25 mouse cellular contexts compared by ENCODE assay signal in the genomic region with DNA sequence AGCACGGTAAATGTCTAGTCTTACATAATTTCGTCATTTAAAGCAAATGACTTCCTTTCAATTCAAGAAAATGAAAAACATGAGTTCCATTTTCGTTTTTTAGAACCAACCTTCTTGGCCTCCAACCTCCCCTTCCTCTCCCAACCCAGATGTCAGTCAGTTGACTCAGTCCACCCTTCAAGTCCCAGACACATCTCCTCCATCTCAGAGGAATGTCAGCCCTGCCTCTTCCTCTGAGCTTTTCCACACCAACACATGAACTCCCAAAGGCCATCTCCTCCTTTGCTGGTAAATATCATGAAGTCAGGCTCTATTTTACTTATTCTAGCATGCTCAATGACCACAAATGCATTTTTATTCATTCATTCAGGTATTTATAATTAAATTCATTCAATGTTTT. TPM values are rescaled to one million over a fixed set of nuclear protein-coding genes. Genes with fewer than 3 reads are reported as not detected.
DNase-seq lines count a peak whose midpoint lies in the region; ATAC-seq and TF ChIP-seq lines count a peak whose summit lies in the region.
"Had no signal": no experiment of that assay in that cellular context is flagged by ENCODE, and none has a peak within 500 bp of the region (broad histone marks: within the 10 kb centered on the region; RNA-seq: fewer than 3 reads in every experiment).

No protein-coding gene starts in this region.

- H3K4me3 ChIP-seq in heart, embryonic 11.5 days (ENCODE audit: low read depth, low read length), result no peak overlapping the region
- H3K4me3 ChIP-seq in testis, adult 2 months (ENCODE audit: control insufficient read depth, low read depth, low read length), result peak overlapping the region; percentile 69
- H3K4me3 ChIP-seq in forebrain, embryonic 15.5 days, result no peak overlapping the region

- 80% methylated on average over 3 of the region's 3 CpGs for WGBS in heart, embryonic 11.5 days (ENCODE audit: insufficient replicate concordance)
- WGBS in forebrain, embryonic 15.5 days, result 90% methylated on average over 3 of the region's 3 CpGs

- H3K9ac ChIP-seq in heart, embryonic 11.5 days (ENCODE audit: low read depth, low read length), result no peak overlapping the region
- no peak overlapping the region for H3K9ac ChIP-seq in forebrain, embryonic 15.5 days (replicated peaks)

- H3K36me3 ChIP-seq in heart, embryonic 11.5 days (ENCODE audit: control insufficient read depth, insufficient read depth, low read length), result no peaks in the 10 kb centered on the region
- no peaks in the 10 kb centered on the region for H3K36me3 ChIP-seq in testis, adult 2 months (ENCODE audit: control insufficient read depth, insufficient read depth, low read length)
- no peaks in the 10 kb centered on the region for H3K36me3 ChIP-seq in forebrain, embryonic 15.5 days
- H3K36me3 ChIP-seq: G1E had no signal

- H3K4me1 ChIP-seq in heart, embryonic 11.5 days (ENCODE audit: control insufficient read depth, insufficient read depth, low read length), result peaks cover 23% of the 10 kb centered on the region
- 0 out of 2 replicates have a peak, but pooled peaks cover 2% of the 10 kb centered on the region for H3K4me1 ChIP-seq in testis, adult 2 months (ENCODE audit: control insufficient read depth, insufficient read depth, low read length)
- peaks cover 8% of the 10 kb centered on the region for H3K4me1 ChIP-seq in forebrain, embryonic 15.5 days

- H3K27ac ChIP-seq in heart, embryonic 11.5 days (ENCODE audit: low read depth, low read length), result no peak overlapping the region
- no peak overlapping the region for H3K27ac ChIP-seq in testis, adult 2 months (ENCODE audit: control insufficient read depth, insufficient read depth, low read depth, low read length)
- H3K27ac ChIP-seq in forebrain, embryonic 15.5 days (replicated peaks), result no peak overlapping the region

- no peak for TF ChIP-seq POLR2A in testis, adult 2 months (IDR thresholded peaks at IDR 0.05; ENCODE audit: control insufficient read depth, low read depth, low read length)

- H3K27me3 ChIP-seq in heart, embryonic 11.5 days (ENCODE audit: control insufficient read depth, insufficient read depth, low read length), result no peaks in the 10 kb centered on the region
- no peaks in the 10 kb centered on the region for H3K27me3 ChIP-seq in testis, adult 2 months (ENCODE audit: control insufficient read depth, insufficient read depth, low read length)
- H3K27me3 ChIP-seq in forebrain, embryonic 15.5 days, result no peaks in the 10 kb centered on the region
- H3K27me3 ChIP-seq: CH12.LX, Patski had no signal

- no peak for TF ChIP-seq CTCF in testis, adult 2 months (IDR thresholded peaks at IDR 0.05; ENCODE audit: control insufficient read depth, insufficient read depth, insufficient replicate concordance, low read depth, low read length)

- no peak overlapping the region for H3K4me2 ChIP-seq in heart, embryonic 11.5 days
- no peak overlapping the region for H3K4me2 ChIP-seq in forebrain, embryonic 15.5 days (replicated peaks)

- no peaks in the 10 kb centered on the region for H3K9me3 ChIP-seq in heart, embryonic 11.5 days (replicated peaks; ENCODE audit: control insufficient read depth, low read length)
- H3K9me3 ChIP-seq in forebrain, embryonic 15.5 days, result no peaks in the 10 kb centered on the region

- DNase-seq in heart, adult 11 months, result peak; percentile 71
- no peak for DNase-seq in testis, postnatal 10 days (ENCODE audit: low spot score)
- peak; percentile 66 for DNase-seq in R1 (ENCODE audit: low read depth, low spot score)
- peak; percentile 32 for DNase-seq in ZHBTc4 (ENCODE audit: low read depth, low spot score)
- DNase-seq in layer of hippocampus, postnatal 36 days, result no peak
- DNase-seq: adrenal gland, adult 2 months; adrenal gland, adult 8-10 months; adrenal gland, postnatal 10 days; adrenal gland, postnatal 14 days; adrenal gland, postnatal 25 days; adrenal gland, postnatal 36 days; B cell, adult 2 months; cerebellum, adult 11 months; cerebellum, adult 11-12 months; cerebellum, adult 18-20 months; cerebellum, adult 2 months had no signal

- no peak for ATAC-seq in heart, embryonic 11.5 days (replicated peaks; ENCODE audit: insufficient number of reproducible peaks, low FRiP score, low TSS enrichment)
- no peak for ATAC-seq in forebrain, embryonic 15.5 days (replicated peaks)
- ATAC-seq: activated CD4-positive, CD25-positive, alpha-beta regulatory T cell, adult 4 months; CD4-positive, CD25-positive, alpha-beta regulatory T cell, adult 4 months; Patski had no signal

RNA-seq across cellular contexts. Expression of gene Lpar1, which starts 10.5 kb away (rescaled TPM):
- 20.5 and 21.7 TPM in 2 replicates for polyA plus RNA-seq in heart, embryonic 11.5 days (2014; fragmentation: Nextera tagmentation; extraction: Ambion mirVana)
- 42.6 and 43.6 TPM in 2 replicates for polyA plus RNA-seq in testis, adult 2 months (2012; rRNA removed)
- 28.4 and 29.6 TPM in 2 replicates for polyA plus RNA-seq in forebrain, embryonic 15.5 days (2015; fragmentation: Nextera tagmentation; extraction: Ambion mirVana)
- total RNA-seq in layer of hippocampus, postnatal 36 days (2021), result 10 to 100 TPM; 21.8 to 27.2 TPM
- total RNA-seq: MEL had no signal
- polyA plus RNA-seq: activated CD4-positive, CD25-positive, alpha-beta regulatory T cell, adult 4 months; CD4-positive, CD25-positive, alpha-beta regulatory T cell, adult 4 months; G1E had no signal

Comparison
In these comparisons a context has a peak if more than half of its experiments do, and no peak if none do; other contexts are left out.
1. DNase-seq: peak in heart, adult 11 months (single experiment), R1 (single experiment) and ZHBTc4 (single experiment); none in testis, postnatal 10 days (single experiment) and layer of hippocampus, postnatal 36 days (0 of 2).